Mouse (Mus musculus) neural tube, embryonic 14.5 days (tissue): ENCODE measurements at regions not wholly inside any gene's neighbourhood (a gene's known extent, or its start where the extent isn't known, plus 50 kb on each side); places are given as distances from the start of the nearest gene placed in this dataset.

Experiments used
- ATAC-seq: fragments of 200-750 bp; cut with Nextera tagmentation; 2 replicates; pipeline ENCODE4 v1.8.0; 2017; ENCODE audit warnings: low read depth, mild to moderate bottlenecking, moderate TSS enrichment, moderate library complexity
- H3K27ac ChIP-seq: fragments of 300-500 bp; sonication (generic); 2 replicates; pipeline ENCODE4 v1.5.1; 2014; ENCODE audit warnings: low read depth, mild to moderate bottlenecking, control low read depth, low read length, moderate library complexity, mixed read lengths
- H3K27me3 ChIP-seq: fragments of 300-500 bp; sonication (generic); 2 replicates; pipeline ENCODE4 v1.6.1; 2014; ENCODE audit warnings: low read length; ENCODE audit not compliant: control insufficient read depth, insufficient read depth
- H3K36me3 ChIP-seq: fragments of 300-500 bp; sonication (generic); 2 replicates; pipeline ENCODE4 v1.6.1; 2014; ENCODE audit warnings: low read length, mixed read lengths; ENCODE audit not compliant: control insufficient read depth, insufficient read depth
- H3K4me1 ChIP-seq: fragments of 300-500 bp; sonication (generic); 2 replicates; pipeline ENCODE4 v1.6.1; 2014; ENCODE audit warnings: low read length; ENCODE audit not compliant: control insufficient read depth, insufficient read depth
- H3K4me2 ChIP-seq: fragments of 300-500 bp; sonication (generic); 2 replicates; pipeline ENCODE4 v1.6.1; 2014; ENCODE audit warnings: mild to moderate bottlenecking, low read depth, low read length, control low read depth
- H3K4me3 ChIP-seq: fragments of 300-500 bp; sonication (generic); 2 replicates; pipeline ENCODE4 v1.5.1; 2014; ENCODE audit warnings: low read depth, low read length, control low read depth, mixed read lengths
- H3K9ac ChIP-seq: fragments of 300-500 bp; sonication (generic); replicated peaks from 2 replicates; pipeline ENCODE4 v1.6.1; 2014; ENCODE audit warnings: low read depth, mild to moderate bottlenecking, control low read depth, low read length, mixed read lengths
- H3K9me3 ChIP-seq: fragments of 300-500 bp; sonication (generic); 2 replicates; pipeline ENCODE4 v1.6.1; 2016; ENCODE audit warnings: low read length; ENCODE audit not compliant: control insufficient read depth
- WGBS: fragments of 180-500 bp; shearing (Covaris S2); extraction: QIAGEN DNeasy Blood & Tissue Kit; methylation state at CpG from one replicate; pipeline ENCODE4 v1.1.7; 2014; 5-methylcytosine and 5-hydroxymethylcytosine counted together

- Histone ChIP-seq H3K27ac (no peak overlapping the region), H3K27me3 (no peaks in the 10 kb centered on the region), H3K9ac (no peak overlapping the region), H3K4me3 (no peak overlapping the region), H3K4me2 (no peak overlapping the region), H3K4me1 (no peaks in the 10 kb centered on the region), H3K36me3 (no peaks in the 10 kb centered on the region), H3K9me3 (no peaks in the 10 kb centered on the region)
- 35% methylated on average over 2 of the region's 2 CpGs for WGBS
- ATAC-seq: no peak
Measured at GRCm38 (mm10) chr9:84319338-84319737, 394.4 kb downstream of the Bckdhb start.

- ATAC-seq: no peak
- H3K9me3 ChIP-seq: no peaks in the 10 kb centered on the region
- H3K27ac ChIP-seq: no peak overlapping the region
- no peak overlapping the region for H3K4me3 ChIP-seq
- no peaks in the 10 kb centered on the region for H3K27me3 ChIP-seq
- WGBS: 43% methylated on average over 2 of the region's 2 CpGs
- no peak overlapping the region for H3K4me2 ChIP-seq
- H3K4me1 ChIP-seq: no peaks in the 10 kb centered on the region
- no peak overlapping the region for H3K9ac ChIP-seq
- H3K36me3 ChIP-seq: no peaks in the 10 kb centered on the region
Measured at GRCm38 (mm10) chr9:84323145-84323544, 398.2 kb downstream of the Bckdhb start.

- H3K4me3 ChIP-seq: no peak overlapping the region
- no peak overlapping the region for H3K9ac ChIP-seq
- H3K36me3 ChIP-seq: no peaks in the 10 kb centered on the region
- 69% methylated on average over 4 of the region's 4 CpGs for WGBS
- no peaks in the 10 kb centered on the region for H3K27me3 ChIP-seq
- no peaks in the 10 kb centered on the region for H3K4me1 ChIP-seq
- no peaks in the 10 kb centered on the region for H3K9me3 ChIP-seq
- H3K4me2 ChIP-seq: no peak overlapping the region
- ATAC-seq: no peak
- H3K27ac ChIP-seq: no peak overlapping the region
Measured at GRCm38 (mm10) chr9:84331083-84331602, 406.2 kb downstream of the Bckdhb start.

GRCm38 (mm10) chr9:84343435-84344095, 418.6 kb downstream of the Bckdhb start:
- Histone ChIP-seq H3K36me3 (no peaks in the 10 kb centered on the region), H3K4me2 (no peak overlapping the region), H3K4me3 (no peak overlapping the region), H3K27me3 (no peaks in the 10 kb centered on the region), H3K4me1 (no peaks in the 10 kb centered on the region), H3K9me3 (no peaks in the 10 kb centered on the region), H3K27ac (no peak overlapping the region), H3K9ac (no peak overlapping the region)
- ATAC-seq: peak; percentile 98
- WGBS: 9% methylated on average over 7 of the region's 7 CpGs

GRCm38 (mm10) chr9:84350223-84350622, 425.3 kb downstream of the Bckdhb start:
- no peaks in the 10 kb centered on the region for H3K27me3 ChIP-seq
- no peak overlapping the region for H3K4me2 ChIP-seq
- no peak overlapping the region for H3K27ac ChIP-seq
- no peak overlapping the region for H3K4me3 ChIP-seq
- H3K36me3 ChIP-seq: no peaks in the 10 kb centered on the region
- WGBS: 34% methylated on average over 2 of the region's 2 CpGs
- peak; percentile 75 for ATAC-seq
- H3K9ac ChIP-seq: no peak overlapping the region
- H3K4me1 ChIP-seq: no peaks in the 10 kb centered on the region
- H3K9me3 ChIP-seq: no peaks in the 10 kb centered on the region

GRCm38 (mm10) chr9:84354409-84354808, 429.5 kb downstream of the Bckdhb start:
- Histone ChIP-seq H3K27me3 (no peaks in the 10 kb centered on the region), H3K4me1 (no peaks in the 10 kb centered on the region), H3K9ac (no peak overlapping the region), H3K36me3 (no peaks in the 10 kb centered on the region), H3K4me2 (no peak overlapping the region), H3K27ac (no peak overlapping the region), H3K9me3 (no peaks in the 10 kb centered on the region), H3K4me3 (no peak overlapping the region)
- ATAC-seq: no peak
- WGBS: 91% methylated on average over 2 of the region's 2 CpGs

- no peak for ATAC-seq
- no peak overlapping the region for H3K9ac ChIP-seq
- H3K4me1 ChIP-seq: 0 out of 2 replicates have a peak, but pooled peaks cover 4% of the 10 kb centered on the region
- 96% methylated on average over 2 of the region's 2 CpGs for WGBS
- no peaks in the 10 kb centered on the region for H3K27me3 ChIP-seq
- no peaks in the 10 kb centered on the region for H3K36me3 ChIP-seq
- H3K4me2 ChIP-seq: no peak overlapping the region
- no peak overlapping the region for H3K27ac ChIP-seq
- H3K9me3 ChIP-seq: no peaks in the 10 kb centered on the region
- no peak overlapping the region for H3K4me3 ChIP-seq
Measured at GRCm38 (mm10) chr9:84356167-84356566, 431.2 kb downstream of the Bckdhb start.

- 0 out of 2 replicates have a peak, but pooled peaks cover 4% of the 10 kb centered on the region for H3K4me1 ChIP-seq
Measured at GRCm38 (mm10) chr9:84359879-84360278, 434.9 kb downstream of the Bckdhb start.

GRCm38 (mm10) chr9:84360484-84360883, 435.5 kb downstream of the Bckdhb start:
- Histone ChIP-seq H3K4me2 (no peak overlapping the region), H3K4me3 (no peak overlapping the region), H3K27ac (no peak overlapping the region), H3K36me3 (no peaks in the 10 kb centered on the region), H3K4me1 (0 out of 2 replicates have a peak, but pooled peaks cover 4% of the 10 kb centered on the region), H3K9ac (no peak overlapping the region), H3K27me3 (no peaks in the 10 kb centered on the region), H3K9me3 (no peaks in the 10 kb centered on the region)
- ATAC-seq: no peak; the same call in 1 of the 2 replicates
- WGBS: 30% methylated on average over 4 of the region's 4 CpGs

More at GRCm38 (mm10) chr9:84359879-84360278, 434.9 kb downstream of the Bckdhb start:
- ATAC-seq: no peak
- no peaks in the 10 kb centered on the region for H3K36me3 ChIP-seq
- H3K9ac ChIP-seq: no peak overlapping the region
- H3K27ac ChIP-seq: no peak overlapping the region
- no peak overlapping the region for H3K4me3 ChIP-seq
- H3K4me2 ChIP-seq: no peak overlapping the region
- no peaks in the 10 kb centered on the region for H3K27me3 ChIP-seq
- no peaks in the 10 kb centered on the region for H3K9me3 ChIP-seq
- 40% methylated on average over 3 of the region's 3 CpGs for WGBS
